15 mouse cellular contexts compared by ENCODE assay signal in genomic region chr2:90845234-90845633, GRCm38 (mm10). TPM values are rescaled to one million over a fixed set of nuclear protein-coding genes. Genes with fewer than 3 reads are reported as not detected.
A peak's percentile ranks its signal among the peaks of the same experiment; 100 is the strongest.
DNase-seq lines count a peak whose midpoint lies in the region; TF ChIP-seq lines count a peak whose summit lies in the region.
"Had no signal": no experiment of that assay in that cellular context is flagged by ENCODE, and none has a peak within 500 bp of the region (broad histone marks: within the 10 kb centered on the region; RNA-seq: fewer than 3 reads in every experiment).

No protein-coding gene starts in this region.

- DNase-seq in kidney, adult 2 months = peak; percentile 11
- no peak for DNase-seq in kidney, adult 8-10 months
- no peak for DNase-seq in testis, postnatal 10 days (ENCODE audit: low spot score)
- no peak for DNase-seq in limb, embryonic 10.5 days (ENCODE audit: low spot score)
- DNase-seq in right cerebral cortex, postnatal 36 days (ENCODE audit: low spot score in 2 of 2) = no peak
- DNase-seq: adrenal gland, postnatal 10 days; cerebellum, adult 11-12 months; cerebellum, postnatal 10 days; forebrain, postnatal 0 days; gastrocnemius, postnatal 14 days had no signal

- peaks cover 9% of the 10 kb centered on the region for H3K4me1 ChIP-seq in kidney, adult 2 months (ENCODE audit: control insufficient read depth, insufficient read depth, low read length)
- peaks cover 3% of the 10 kb centered on the region; the same call in 1 of the 2 replicates for H3K4me1 ChIP-seq in testis, adult 2 months (ENCODE audit: control insufficient read depth, insufficient read depth, low read length)
- peaks cover 11% of the 10 kb centered on the region for H3K4me1 ChIP-seq in small intestine, adult 2 months (ENCODE audit: control insufficient read depth, insufficient read depth, insufficient read length, low read length)
- H3K4me1 ChIP-seq in limb, embryonic 10.5 days = peaks cover 16% of the 10 kb centered on the region

- 75% methylated on average over 5 of the region's 5 CpGs for WGBS in kidney, adult 2 months
- 35% methylated on average over 5 of the region's 5 CpGs for WGBS in small intestine, adult 2 months
- WGBS in limb, embryonic 10.5 days = 88% methylated on average over 5 of the region's 5 CpGs

- H3K36me3 ChIP-seq in kidney, adult 2 months (ENCODE audit: control insufficient read depth, insufficient read depth, low read length) = no peaks in the 10 kb centered on the region
- no peaks in the 10 kb centered on the region; the same call in 1 of the 2 replicates for H3K36me3 ChIP-seq in testis, adult 2 months (ENCODE audit: control insufficient read depth, insufficient read depth, low read length)
- peaks cover 5% of the 10 kb centered on the region for H3K36me3 ChIP-seq in small intestine, adult 2 months (ENCODE audit: control insufficient read depth, insufficient read depth, low read length)
- peaks cover 9% of the 10 kb centered on the region for H3K36me3 ChIP-seq in limb, embryonic 10.5 days

- H3K4me3 ChIP-seq in kidney, adult 2 months (ENCODE audit: insufficient read depth, low read depth, low read length) = no peak overlapping the region
- H3K4me3 ChIP-seq in testis, adult 2 months (ENCODE audit: control insufficient read depth, low read depth, low read length) = peak overlapping the region; percentile 9; the same call in 1 of the 2 replicates
- H3K4me3 ChIP-seq in small intestine, adult 2 months (ENCODE audit: low read depth, low read length) = no peak overlapping the region
- H3K4me3 ChIP-seq in limb, embryonic 10.5 days = no peak overlapping the region
- H3K4me3 ChIP-seq: embryonic facial prominence, embryonic 10.5 days; forebrain, embryonic 13.5 days; heart, embryonic 12.5 days had no signal

- no peak for TF ChIP-seq POLR2A in kidney, adult 2 months (IDR thresholded peaks at IDR 0.05; ENCODE audit: low read depth, low read length)
- TF ChIP-seq POLR2A in testis, adult 2 months (IDR thresholded peaks at IDR 0.05; ENCODE audit: control insufficient read depth, low read depth, low read length) = no peak
- no peak for TF ChIP-seq POLR2A in small intestine, adult 2 months (IDR thresholded peaks at IDR 0.05; ENCODE audit: low read depth, low read length)

- H3K27ac ChIP-seq in kidney, adult 2 months (ENCODE audit: insufficient read depth, low read depth, low read length) = no peak overlapping the region
- no peak overlapping the region for H3K27ac ChIP-seq in testis, adult 2 months (ENCODE audit: control insufficient read depth, insufficient read depth, low read depth, low read length)
- H3K27ac ChIP-seq in small intestine, adult 2 months (ENCODE audit: insufficient read depth, low read depth, low read length) = peak overlapping the region; percentile 94
- no peak overlapping the region for H3K27ac ChIP-seq in limb, embryonic 10.5 days
- H3K27ac ChIP-seq: embryonic facial prominence, embryonic 10.5 days; forebrain, embryonic 13.5 days had no signal

- H3K27me3 ChIP-seq in kidney, adult 2 months (replicated peaks; ENCODE audit: control insufficient read depth, insufficient read depth, low read length) = no peaks in the 10 kb centered on the region
- no peaks in the 10 kb centered on the region for H3K27me3 ChIP-seq in testis, adult 2 months (ENCODE audit: control insufficient read depth, insufficient read depth, low read length)
- H3K27me3 ChIP-seq in small intestine, adult 2 months (ENCODE audit: control insufficient read depth, insufficient read depth, low read length) = no peaks in the 10 kb centered on the region
- H3K27me3 ChIP-seq in limb, embryonic 10.5 days (ENCODE audit: low read depth, poor library complexity, severe bottlenecking) = no peaks in the 10 kb centered on the region
- H3K27me3 ChIP-seq: forebrain, embryonic 13.5 days; heart, embryonic 12.5 days had no signal

- no peak for TF ChIP-seq CTCF in kidney, adult 2 months (conservative IDR thresholded peaks at IDR 0.05; ENCODE audit: insufficient read depth, insufficient read length, low read depth, low read length)
- TF ChIP-seq CTCF in testis, adult 2 months (IDR thresholded peaks at IDR 0.05; ENCODE audit: control insufficient read depth, insufficient read depth, insufficient replicate concordance, low read depth, low read length) = no peak
- no peak for TF ChIP-seq CTCF in small intestine, adult 2 months (IDR thresholded peaks at IDR 0.05; ENCODE audit: extremely low read depth, insufficient read length, insufficient replicate concordance, low read depth, low read length)

- H3K9me3 ChIP-seq in limb, embryonic 10.5 days (replicated peaks) = no peaks in the 10 kb centered on the region
- H3K9me3 ChIP-seq: embryonic facial prominence, embryonic 10.5 days; forebrain, embryonic 13.5 days; heart, embryonic 12.5 days had no signal

RNA-seq across cellular contexts. Expression of gene Mtch2, which starts 1.7 kb away (rescaled TPM):
- 109 and 144 TPM in 2 replicates for polyA plus RNA-seq in kidney, adult 2 months (2012; rRNA removed)
- polyA plus RNA-seq in testis, adult 2 months (2012; rRNA removed) = 352 and 495 TPM in 2 replicates
- polyA plus RNA-seq in small intestine, adult 2 months (2012; rRNA removed) = 45.2 and 85.5 TPM in 2 replicates
- 217 and 233 TPM in 2 replicates for polyA plus RNA-seq in limb, embryonic 10.5 days (2016; fragmentation: Nextera tagmentation; extraction: Ambion mirVana)

RNA-seq across cellular contexts. Expression of gene C1qtnf4, which starts 40.4 kb away (rescaled TPM):
- polyA plus RNA-seq in kidney, adult 2 months (2012; rRNA removed) = 9.9 and 11.1 TPM in 2 replicates
- polyA plus RNA-seq in testis, adult 2 months (2012; rRNA removed) = 390 and 487 TPM in 2 replicates
- 3.5 and 4.0 TPM in 2 replicates for polyA plus RNA-seq in small intestine, adult 2 months (2012; rRNA removed)
- polyA plus RNA-seq in limb, embryonic 10.5 days (2016; fragmentation: Nextera tagmentation; extraction: Ambion mirVana) = 3.2 and 5.5 TPM in 2 replicates

RNA-seq across cellular contexts. Expression of gene Kbtbd4, which starts 59.3 kb away (rescaled TPM):
- polyA plus RNA-seq in kidney, adult 2 months (2012; rRNA removed) = 18.8 and 19.0 TPM in 2 replicates
- 34.5 and 35.5 TPM in 2 replicates for polyA plus RNA-seq in testis, adult 2 months (2012; rRNA removed)
- polyA plus RNA-seq in small intestine, adult 2 months (2012; rRNA removed) = 5.9 and 9.6 TPM in 2 replicates
- 52.0 and 63.6 TPM in 2 replicates for polyA plus RNA-seq in limb, embryonic 10.5 days (2016; fragmentation: Nextera tagmentation; extraction: Ambion mirVana)

RNA-seq across cellular contexts. Expression of gene Ndufs3, which starts 59.4 kb away (rescaled TPM):
- polyA plus RNA-seq in kidney, adult 2 months (2012; rRNA removed) = 344 and 416 TPM in 2 replicates
- 139 and 170 TPM in 2 replicates for polyA plus RNA-seq in testis, adult 2 months (2012; rRNA removed)
- polyA plus RNA-seq in small intestine, adult 2 months (2012; rRNA removed) = 65.7 and 119 TPM in 2 replicates
- 216 and 220 TPM in 2 replicates for polyA plus RNA-seq in limb, embryonic 10.5 days (2016; fragmentation: Nextera tagmentation; extraction: Ambion mirVana)

Comparison
In these comparisons a context has a peak if more than half of its experiments do, and no peak if none do; other contexts are left out.
1. RNA of gene C1qtnf4, which starts 40.4 kb away (polyA plus RNA-seq): 390 to 487 TPM in testis, adult 2 months; 9.9 to 11.1 TPM in kidney, adult 2 months, 3.2 to 5.5 TPM in limb, embryonic 10.5 days and 3.5 to 4.0 TPM in small intestine, adult 2 months; every median in the first group is over 10 times any median in the second.